Mouse (Mus musculus): ENCODE measurements around the gene Pds5a. TPM values are rescaled to one million over a fixed set of nuclear protein-coding genes. Genes with fewer than 3 reads are reported as not detected.
"Not testable (repeated sequence)": the region's sequence is repeated elsewhere in the genome, so short reads cannot be mapped to it uniquely, and the experiment has no call there.

Gene Pds5a
- polyA plus RNA-seq, 1 experiment from 2014 or later = 23.1 TPM

DNA sequence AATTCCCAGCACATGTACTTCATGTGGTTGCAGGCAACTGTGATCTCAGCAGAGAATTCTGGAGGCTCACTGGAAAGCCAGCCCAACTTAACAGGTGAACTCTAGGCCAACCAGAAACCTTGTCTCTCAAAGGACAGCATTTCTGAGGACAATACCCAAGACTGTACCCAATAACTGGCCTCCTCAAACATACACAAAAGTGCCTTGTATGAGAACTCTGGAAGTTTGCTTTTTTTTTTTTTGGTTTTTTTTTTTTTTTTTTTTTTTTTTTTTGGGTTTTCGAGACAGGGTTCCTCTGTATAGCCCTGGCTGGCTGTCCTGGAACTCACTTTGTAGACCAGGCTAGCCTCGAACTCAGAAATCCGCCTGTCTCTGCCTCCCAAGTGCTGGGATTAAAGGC, 4.0 kb downstream of the Pds5a start:
- Histone ChIP-seq H3K9ac (0 out of 2 replicates have a peak overlapping the region, but pooled peaks have one; percentile 6), H3K4me1 (replicated peaks) (peaks cover 37% of the 10 kb centered on the region), H3K36me3 (peaks cover 48% of the 10 kb centered on the region)
- not testable (repeated sequence) for ATAC-seq (ENCODE audit: low read depth); H3K4me2 ChIP-seq; H3K27ac ChIP-seq; H3K9me3 ChIP-seq (replicated peaks); H3K4me3 ChIP-seq (replicated peaks); H3K27me3 ChIP-seq; DNase-seq
- WGBS (ENCODE audit: insufficient replicate concordance) = 71% methylated on average over 3 of the region's 3 CpGs

GRCm38 (mm10) chr5:65693018-65693417, 5.1 kb downstream of the Pds5a start:
- DNase-seq (no peak), ATAC-seq (ENCODE audit: low read depth) (no peak)
- no peaks in the 10 kb centered on the region for H3K9me3 ChIP-seq (replicated peaks)
- no peaks in the 10 kb centered on the region for H3K27me3 ChIP-seq
- no peak overlapping the region for H3K4me3 ChIP-seq (replicated peaks)
- peaks cover 36% of the 10 kb centered on the region for H3K4me1 ChIP-seq (replicated peaks)
- no peak overlapping the region for H3K27ac ChIP-seq
- no peak overlapping the region for H3K9ac ChIP-seq
- peaks cover 52% of the 10 kb centered on the region for H3K36me3 ChIP-seq
- H3K4me2 ChIP-seq = no peak overlapping the region

DNA sequence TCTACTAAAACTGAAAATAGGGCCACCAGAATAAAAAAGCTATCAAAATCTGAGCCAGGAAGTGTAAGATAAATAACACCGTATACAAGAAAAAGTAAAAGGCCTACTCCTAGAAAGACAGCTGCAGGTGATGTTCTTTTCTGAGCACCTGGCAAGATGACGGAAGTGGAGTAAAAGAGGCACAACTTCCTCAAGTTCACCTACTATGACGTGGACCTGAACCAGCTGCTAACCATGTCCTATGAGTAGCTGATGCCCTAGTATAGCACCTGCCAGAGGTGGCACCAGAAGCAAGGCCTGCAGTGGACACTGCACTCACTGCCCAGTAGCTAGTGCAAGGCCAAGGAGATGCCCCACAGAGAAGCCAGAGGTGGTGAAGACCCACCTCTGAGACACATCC, 9.3 kb downstream of the Pds5a start:
- Histone ChIP-seq H3K27me3 (no peaks in the 10 kb centered on the region), H3K9ac (no peak overlapping the region), H3K4me3 (replicated peaks) (no peak overlapping the region), H3K4me2 (no peak overlapping the region), H3K4me1 (replicated peaks) (peaks cover 14% of the 10 kb centered on the region), H3K9me3 (replicated peaks) (no peaks in the 10 kb centered on the region), H3K36me3 (peaks cover 58% of the 10 kb centered on the region), H3K27ac (no peak overlapping the region)
- 79% methylated on average over 3 of the region's 3 CpGs for WGBS (ENCODE audit: insufficient replicate concordance)
- DNase-seq (no peak), ATAC-seq (ENCODE audit: low read depth) (no peak)

DNA sequence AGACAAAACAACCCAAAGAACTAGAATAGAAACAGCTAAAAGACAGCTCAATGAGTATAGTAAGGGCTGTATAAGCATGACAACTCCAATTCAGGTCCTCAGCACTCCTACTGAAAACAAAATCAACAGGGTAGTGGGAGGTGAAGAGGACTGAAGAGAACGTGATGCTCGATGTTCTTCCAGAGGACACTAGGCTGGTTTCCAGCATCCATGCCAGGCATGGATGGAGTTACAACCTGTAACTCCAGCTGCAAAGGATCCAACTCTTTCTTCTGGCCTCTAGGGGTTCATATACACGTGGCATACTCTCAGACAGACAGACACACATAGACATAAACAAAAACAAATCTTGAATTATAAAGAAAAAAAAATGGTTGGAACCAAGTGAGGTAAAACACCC, 11.3 kb downstream of the Pds5a start:
- Histone ChIP-seq H3K36me3 (peaks cover 43% of the 10 kb centered on the region), H3K27ac (no peak overlapping the region), H3K27me3 (no peaks in the 10 kb centered on the region), H3K9me3 (replicated peaks) (no peaks in the 10 kb centered on the region), H3K9ac (no peak overlapping the region), H3K4me3 (replicated peaks) (no peak overlapping the region), H3K4me1 (replicated peaks) (peaks cover 9% of the 10 kb centered on the region; the same call in 1 of the 2 replicates), H3K4me2 (no peak overlapping the region)
- ATAC-seq (ENCODE audit: low read depth) (no peak), DNase-seq (no peak)
- 83% methylated on average over 3 of the region's 3 CpGs for WGBS (ENCODE audit: insufficient replicate concordance)

- Histone ChIP-seq H3K4me2 (no peak overlapping the region), H3K9me3 (replicated peaks) (no peaks in the 10 kb centered on the region), H3K27me3 (no peaks in the 10 kb centered on the region), H3K4me1 (replicated peaks) (peaks cover 5% of the 10 kb centered on the region; the same call in 1 of the 2 replicates), H3K27ac (no peak overlapping the region), H3K9ac (no peak overlapping the region), H3K4me3 (replicated peaks) (no peak overlapping the region), H3K36me3 (peaks cover 36% of the 10 kb centered on the region)
- ATAC-seq (ENCODE audit: low read depth) = no peak
- DNase-seq = no peak
- WGBS (ENCODE audit: insufficient replicate concordance) = 83% methylated on average over 5 of the region's 5 CpGs
These were observed 19.2 kb downstream of the Pds5a start for GRCm38 (mm10) chr5:65678826-65679225.

DNA sequence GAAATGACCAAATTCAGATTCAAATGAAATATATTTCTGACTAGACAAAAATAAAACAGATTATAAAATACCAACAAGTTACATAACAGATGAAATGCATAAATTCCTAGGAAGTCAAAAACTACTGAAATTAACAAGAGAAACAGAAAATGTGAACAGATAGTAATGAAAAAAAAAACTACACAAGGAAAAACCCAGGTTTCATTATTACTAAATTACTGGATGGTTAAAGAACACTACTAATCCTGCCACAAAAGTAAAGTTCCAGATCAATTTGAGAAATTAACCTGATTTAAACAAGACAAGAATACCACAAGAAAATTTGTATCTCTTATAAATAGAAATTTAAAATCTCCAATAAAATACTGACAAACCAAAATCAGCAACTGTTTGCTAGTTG, 25.9 kb downstream of the Pds5a start:
- no peak overlapping the region for H3K9ac ChIP-seq
- no peak overlapping the region for H3K4me3 ChIP-seq (replicated peaks)
- H3K27ac ChIP-seq = no peak overlapping the region
- H3K36me3 ChIP-seq = peaks cover 31% of the 10 kb centered on the region
- DNase-seq (no peak), ATAC-seq (ENCODE audit: low read depth) (no peak)
- H3K4me1 ChIP-seq (replicated peaks) = peaks cover 11% of the 10 kb centered on the region
- H3K4me2 ChIP-seq = no peak overlapping the region
- no peaks in the 10 kb centered on the region for H3K9me3 ChIP-seq (replicated peaks)
- no peaks in the 10 kb centered on the region for H3K27me3 ChIP-seq

DNA sequence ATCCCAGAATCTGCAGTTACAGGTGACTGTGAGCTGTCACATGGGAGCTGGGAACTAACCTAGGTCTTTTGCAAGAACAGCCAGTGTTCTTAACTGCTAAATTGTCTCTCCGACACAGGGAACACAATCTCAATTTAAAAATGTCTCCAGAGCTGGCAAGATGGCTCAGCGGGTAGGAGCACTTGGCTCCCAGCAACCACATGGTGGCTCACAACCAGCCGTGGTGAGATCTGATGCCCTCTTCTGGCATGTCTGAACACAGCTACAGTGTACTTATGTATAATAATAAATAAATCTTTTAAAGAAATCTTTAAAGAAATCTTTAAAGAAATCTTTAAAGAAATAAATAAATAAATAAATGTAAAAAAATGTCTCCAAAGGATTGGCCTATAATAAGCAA, 30.4 kb downstream of the Pds5a start:
- H3K9me3 ChIP-seq (replicated peaks) = no peaks in the 10 kb centered on the region
- H3K4me3 ChIP-seq (replicated peaks) = no peak overlapping the region
- ATAC-seq (ENCODE audit: low read depth) (no peak), DNase-seq (no peak)
- no peak overlapping the region for H3K27ac ChIP-seq
- peaks cover 6% of the 10 kb centered on the region for H3K4me1 ChIP-seq (replicated peaks)
- H3K27me3 ChIP-seq = no peaks in the 10 kb centered on the region
- H3K4me2 ChIP-seq = no peak overlapping the region
- H3K36me3 ChIP-seq = peaks cover 11% of the 10 kb centered on the region
- 75% methylated on average over 3 of the region's 3 CpGs for WGBS (ENCODE audit: insufficient replicate concordance)
- no peak overlapping the region for H3K9ac ChIP-seq

- WGBS (ENCODE audit: insufficient replicate concordance) = 80% methylated on average over 1 of the region's 1 CpGs
- no peak overlapping the region for H3K9ac ChIP-seq
- ATAC-seq (ENCODE audit: low read depth) = no peak
These were observed 32.7 kb downstream of the Pds5a start for GRCm38 (mm10) chr5:65665370-65665769.

DNA sequence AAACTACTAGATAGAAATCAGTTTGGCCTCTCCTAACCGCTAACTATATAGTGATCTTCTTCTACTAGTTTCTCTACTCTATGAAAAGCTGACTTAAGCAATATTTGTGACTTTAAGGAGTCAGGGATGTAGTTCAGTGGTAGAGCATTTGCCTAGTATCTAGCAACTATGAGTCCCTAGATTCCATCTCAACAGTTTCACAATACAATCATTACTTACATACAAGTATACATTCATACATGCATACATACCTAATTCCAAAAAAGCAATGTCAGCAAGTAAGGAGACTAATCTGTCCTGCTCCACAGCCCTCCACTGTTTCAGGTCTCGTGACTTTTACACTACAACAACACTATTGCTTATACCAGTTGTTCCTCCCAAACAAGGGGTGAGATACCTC, 36.1 kb downstream of the Pds5a start:
- DNase-seq = no peak
- Histone ChIP-seq H3K27me3 (no peaks in the 10 kb centered on the region), H3K36me3 (peaks cover 40% of the 10 kb centered on the region), H3K9me3 (replicated peaks) (no peaks in the 10 kb centered on the region), H3K4me2 (no peak overlapping the region), H3K27ac (no peak overlapping the region), H3K9ac (no peak overlapping the region), H3K4me1 (replicated peaks) (no peaks in the 10 kb centered on the region), H3K4me3 (replicated peaks) (no peak overlapping the region)
- WGBS (ENCODE audit: insufficient replicate concordance) = 89% methylated on average over 2 of the region's 2 CpGs
- no peak for ATAC-seq (ENCODE audit: low read depth)

More at GRCm38 (mm10) chr5:65665370-65665769, 32.7 kb downstream of the Pds5a start:
- Histone ChIP-seq H3K4me2 (no peak overlapping the region), H3K9me3 (replicated peaks) (no peaks in the 10 kb centered on the region), H3K27ac (no peak overlapping the region), H3K4me1 (replicated peaks) (peaks cover 6% of the 10 kb centered on the region; the same call in 1 of the 2 replicates), H3K36me3 (peaks cover 23% of the 10 kb centered on the region), H3K27me3 (no peaks in the 10 kb centered on the region), H3K4me3 (replicated peaks) (no peak overlapping the region)
- no peak for DNase-seq

DNA sequence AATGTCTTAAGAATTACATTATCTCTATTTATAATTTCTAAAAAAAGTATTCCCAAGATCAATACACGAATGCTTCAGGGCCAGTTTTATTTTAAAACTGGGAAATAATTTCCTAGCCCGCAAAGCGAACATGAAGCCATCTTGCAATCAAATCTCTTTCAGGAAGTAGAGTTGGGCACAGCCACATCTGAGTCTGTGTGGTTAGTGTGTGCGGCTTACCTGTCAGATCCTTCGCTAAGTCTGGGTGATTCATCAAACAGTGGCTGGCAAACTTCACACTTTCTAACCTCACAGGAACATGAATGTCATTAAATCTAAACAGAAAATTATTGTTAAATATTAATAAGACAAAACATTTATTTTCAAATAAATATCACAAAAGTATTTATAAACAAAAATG, 44.3 kb downstream of the Pds5a start:
- DNase-seq = no peak
- H3K4me1 ChIP-seq (replicated peaks) = no peaks in the 10 kb centered on the region
- H3K27ac ChIP-seq = no peak overlapping the region
- H3K9ac ChIP-seq = no peak overlapping the region
- H3K36me3 ChIP-seq = peaks cover 77% of the 10 kb centered on the region
- 90% methylated on average over 5 of the region's 5 CpGs for WGBS (ENCODE audit: insufficient replicate concordance)
- H3K9me3 ChIP-seq (replicated peaks) = no peaks in the 10 kb centered on the region
- no peak for ATAC-seq (ENCODE audit: low read depth)
- no peak overlapping the region for H3K4me2 ChIP-seq
- H3K27me3 ChIP-seq = no peaks in the 10 kb centered on the region
- no peak overlapping the region for H3K4me3 ChIP-seq (replicated peaks)

DNA sequence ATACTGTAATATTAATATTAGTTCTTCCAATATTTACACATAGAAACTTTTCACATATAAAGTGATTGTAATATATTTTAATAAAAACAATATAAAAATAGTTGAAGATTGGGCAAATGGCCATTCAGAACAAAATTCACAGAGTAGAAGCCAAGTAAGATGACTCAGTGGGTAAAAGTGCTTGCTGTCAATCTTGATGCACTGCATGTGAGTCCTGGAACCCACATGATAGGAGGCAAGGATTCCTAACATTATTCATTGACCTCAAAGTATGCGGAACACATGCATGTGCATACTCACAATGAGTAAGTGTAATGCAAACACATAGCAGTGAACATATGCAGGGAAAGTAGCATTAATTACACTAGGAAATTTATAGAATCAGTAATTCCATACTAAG, 59.2 kb downstream of the Pds5a start:
- peaks cover 71% of the 10 kb centered on the region for H3K36me3 ChIP-seq

GRCm38 (mm10) chr5:65624340-65624739, 73.7 kb downstream of the Pds5a start:
- Histone ChIP-seq H3K9ac (no peak overlapping the region), H3K27ac (no peak overlapping the region), H3K9me3 (replicated peaks) (no peaks in the 10 kb centered on the region), H3K36me3 (peaks cover 73% of the 10 kb centered on the region), H3K27me3 (no peaks in the 10 kb centered on the region), H3K4me2 (no peak overlapping the region), H3K4me3 (replicated peaks) (no peak overlapping the region), H3K4me1 (replicated peaks) (peaks cover 7% of the 10 kb centered on the region)
- ATAC-seq (ENCODE audit: low read depth) = peak; percentile 77; the same call in 1 of the 2 replicates
- DNase-seq = no peak

More for the DNA sequence above, 59.2 kb downstream of the Pds5a start:
- no peaks in the 10 kb centered on the region for H3K4me1 ChIP-seq (replicated peaks)
- no peak for DNase-seq
- H3K4me2 ChIP-seq = no peak overlapping the region
- H3K9ac ChIP-seq = no peak overlapping the region
- H3K27ac ChIP-seq = no peak overlapping the region
- WGBS (ENCODE audit: insufficient replicate concordance) = 98% methylated on average over 1 of the region's 1 CpGs
- H3K9me3 ChIP-seq (replicated peaks) = no peaks in the 10 kb centered on the region
- H3K4me3 ChIP-seq (replicated peaks) = no peak overlapping the region
- H3K27me3 ChIP-seq = no peaks in the 10 kb centered on the region
- no peak for ATAC-seq (ENCODE audit: low read depth)
